Mouse (Mus musculus): ENCODE measurements at regions not wholly inside any gene's neighbourhood (a gene's known extent, or its start where the extent isn't known, plus 50 kb on each side); places are given as distances from the start of the nearest gene placed in this dataset.

DNA sequence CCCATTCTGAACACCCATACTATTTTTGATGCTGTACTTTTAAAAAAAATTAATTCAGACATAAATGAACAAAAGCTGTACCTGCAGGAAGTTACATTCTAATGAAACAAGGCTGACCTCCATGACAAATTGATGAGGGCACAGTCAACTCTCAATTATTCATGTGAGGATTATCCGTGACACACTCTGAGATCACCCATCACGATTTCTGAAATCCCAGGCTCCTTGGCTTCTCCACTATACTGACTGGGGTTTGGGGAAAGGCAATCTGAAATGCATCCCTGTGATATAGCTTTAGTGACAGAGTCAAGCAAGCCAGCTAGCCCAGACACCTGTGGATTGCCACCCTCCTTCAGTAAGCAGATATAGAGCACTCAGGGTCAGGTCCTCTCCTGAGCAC, 320.9 kb upstream of the Arid1b start:
- H3K4me3 ChIP-seq (ENCODE audit: low read length): no peak overlapping the region
- no peaks in the 10 kb centered on the region for H3K27me3 ChIP-seq (replicated peaks; ENCODE audit: control insufficient read depth, insufficient read depth, low read length)
- H3K36me3 ChIP-seq (ENCODE audit: control insufficient read depth, insufficient read depth, low read length): no peaks in the 10 kb centered on the region
- ATAC-seq: no peak
- no peak overlapping the region for H3K9ac ChIP-seq (ENCODE audit: low read depth, low read length)
- WGBS: 86% methylated on average over 2 of the region's 2 CpGs
- H3K4me1 ChIP-seq (ENCODE audit: control insufficient read depth, insufficient read depth, low read length): no peaks in the 10 kb centered on the region
- no peak overlapping the region for H3K4me2 ChIP-seq (ENCODE audit: low read depth, low read length)
- no peaks in the 10 kb centered on the region for H3K9me3 ChIP-seq (ENCODE audit: control insufficient read depth, low read length)
- H3K27ac ChIP-seq (ENCODE audit: low read length): no peak overlapping the region

DNA sequence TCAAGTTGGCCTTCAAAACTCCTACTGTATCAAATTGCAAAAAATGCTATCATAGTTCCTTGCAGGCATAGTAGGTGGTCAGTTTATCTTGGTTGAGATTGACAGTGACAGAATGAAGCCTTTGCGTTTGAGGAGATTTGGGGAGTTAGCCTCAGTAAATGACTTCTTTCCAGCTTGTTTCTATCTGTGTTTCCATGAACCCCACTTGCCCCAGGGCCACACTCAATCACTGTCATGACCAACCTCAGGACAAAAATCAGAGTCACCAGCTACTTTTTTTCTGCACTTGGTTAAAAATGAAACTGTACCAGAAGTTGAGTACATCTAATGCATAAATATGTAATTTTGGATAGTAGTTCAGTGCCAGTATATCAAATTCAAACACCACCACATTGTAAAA, 287.7 kb upstream of the Arid1b start:
- no peak for ATAC-seq
- Histone ChIP-seq H3K4me3 (ENCODE audit: low read length) (no peak overlapping the region), H3K9me3 (ENCODE audit: control insufficient read depth, low read length) (no peaks in the 10 kb centered on the region), H3K9ac (ENCODE audit: low read depth, low read length) (no peak overlapping the region), H3K4me2 (ENCODE audit: low read depth, low read length) (no peak overlapping the region), H3K27me3 (replicated peaks; ENCODE audit: control insufficient read depth, insufficient read depth, low read length) (no peaks in the 10 kb centered on the region), H3K27ac (ENCODE audit: low read length) (no peak overlapping the region), H3K36me3 (ENCODE audit: control insufficient read depth, insufficient read depth, low read length) (no peaks in the 10 kb centered on the region), H3K4me1 (ENCODE audit: control insufficient read depth, insufficient read depth, low read length) (no peaks in the 10 kb centered on the region)
- WGBS: 75% methylated on average over 1 of the region's 1 CpGs

GRCm38 (mm10) chr17:4721061-4721460, 273.1 kb upstream of the Arid1b start:
- no peaks in the 10 kb centered on the region for H3K27me3 ChIP-seq (replicated peaks; ENCODE audit: control insufficient read depth, insufficient read depth, low read length)
- no peak overlapping the region for H3K4me3 ChIP-seq (ENCODE audit: low read length)
- 84% methylated on average over 4 of the region's 4 CpGs for WGBS
- no peak overlapping the region for H3K27ac ChIP-seq (ENCODE audit: low read length)
- ATAC-seq: no peak
- no peaks in the 10 kb centered on the region for H3K9me3 ChIP-seq (ENCODE audit: control insufficient read depth, low read length)
- H3K36me3 ChIP-seq (ENCODE audit: control insufficient read depth, insufficient read depth, low read length): no peaks in the 10 kb centered on the region
- H3K4me1 ChIP-seq (ENCODE audit: control insufficient read depth, insufficient read depth, low read length): no peaks in the 10 kb centered on the region
- no peak overlapping the region for H3K4me2 ChIP-seq (ENCODE audit: low read depth, low read length)
- no peak overlapping the region for H3K9ac ChIP-seq (ENCODE audit: low read depth, low read length)

- Histone ChIP-seq H3K27me3 (replicated peaks; ENCODE audit: control insufficient read depth, insufficient read depth, low read length) (no peaks in the 10 kb centered on the region), H3K4me2 (ENCODE audit: low read depth, low read length) (no peak overlapping the region), H3K4me1 (ENCODE audit: control insufficient read depth, insufficient read depth, low read length) (no peaks in the 10 kb centered on the region), H3K36me3 (ENCODE audit: control insufficient read depth, insufficient read depth, low read length) (no peaks in the 10 kb centered on the region), H3K9me3 (ENCODE audit: control insufficient read depth, low read length) (no peaks in the 10 kb centered on the region), H3K9ac (ENCODE audit: low read depth, low read length) (no peak overlapping the region), H3K4me3 (ENCODE audit: low read length) (no peak overlapping the region), H3K27ac (ENCODE audit: low read length) (no peak overlapping the region)
- 83% methylated on average over 3 of the region's 3 CpGs for WGBS
- no peak for ATAC-seq
Observed at GRCm38 (mm10) chr17:4724031-4724430, 270.1 kb upstream of the Arid1b start.

DNA sequence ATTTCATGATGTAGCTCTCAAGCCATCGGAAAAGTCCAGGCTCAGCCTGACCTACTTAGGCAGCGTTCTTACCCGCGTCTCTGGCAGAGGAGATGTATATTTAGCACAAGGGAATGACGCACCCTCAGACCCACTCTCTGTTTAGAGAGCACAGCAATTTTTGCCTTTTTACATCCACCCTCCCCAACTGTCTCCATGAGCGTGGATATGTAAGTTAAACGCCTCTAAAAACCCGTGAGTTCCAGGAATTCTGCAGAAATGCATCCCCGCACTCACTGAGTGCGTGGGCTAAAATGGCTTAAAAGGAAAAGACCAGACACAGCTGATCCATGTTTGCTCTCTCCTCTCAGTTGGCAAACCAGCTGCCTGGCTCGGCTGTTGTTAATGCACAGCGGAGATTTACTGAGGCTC, 267.8 kb upstream of the Arid1b start:
- 48% methylated on average over 12 of the region's 12 CpGs for WGBS
- H3K4me3 ChIP-seq (ENCODE audit: low read length): no peak overlapping the region
- H3K4me2 ChIP-seq (ENCODE audit: low read depth, low read length): peak overlapping the region; percentile 18
- H3K9ac ChIP-seq (ENCODE audit: low read depth, low read length): no peak overlapping the region
- peak; percentile 48 for ATAC-seq
- no peaks in the 10 kb centered on the region for H3K36me3 ChIP-seq (ENCODE audit: control insufficient read depth, insufficient read depth, low read length)
- no peaks in the 10 kb centered on the region for H3K9me3 ChIP-seq (ENCODE audit: control insufficient read depth, low read length)
- H3K27me3 ChIP-seq (replicated peaks; ENCODE audit: control insufficient read depth, insufficient read depth, low read length): no peaks in the 10 kb centered on the region
- no peaks in the 10 kb centered on the region for H3K4me1 ChIP-seq (ENCODE audit: control insufficient read depth, insufficient read depth, low read length)
- H3K27ac ChIP-seq (ENCODE audit: low read length): no peak overlapping the region

DNA sequence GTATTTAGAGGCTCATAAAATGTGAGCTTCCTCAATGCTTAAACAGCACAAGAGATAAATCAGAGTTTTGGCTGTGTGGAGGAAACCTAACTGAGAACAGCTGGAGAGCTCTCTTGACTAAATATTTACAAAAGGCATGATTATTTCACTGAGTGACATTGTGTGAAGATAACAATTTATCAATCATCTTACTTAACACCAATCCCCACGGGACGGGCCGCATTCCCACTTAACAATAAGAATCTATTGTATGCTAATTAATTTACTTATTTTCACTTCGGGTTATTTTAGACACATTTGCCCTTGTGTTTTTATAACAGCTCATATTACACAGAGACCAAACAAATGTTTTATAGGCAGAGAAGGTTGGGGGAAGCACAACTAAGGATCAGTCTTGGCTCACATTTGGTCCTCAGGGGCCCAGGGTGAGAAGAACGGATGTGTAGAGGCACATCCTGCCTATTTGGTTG, 259.7 kb upstream of the Arid1b start:
- no peaks in the 10 kb centered on the region for H3K36me3 ChIP-seq (ENCODE audit: control insufficient read depth, insufficient read depth, low read length)
- H3K9me3 ChIP-seq (ENCODE audit: control insufficient read depth, low read length): no peaks in the 10 kb centered on the region
- H3K4me1 ChIP-seq (ENCODE audit: control insufficient read depth, insufficient read depth, low read length): 0 out of 2 replicates have a peak, but pooled peaks cover 6% of the 10 kb centered on the region
- WGBS: 25% methylated on average over 5 of the region's 5 CpGs
- no peak overlapping the region for H3K9ac ChIP-seq (ENCODE audit: low read depth, low read length)
- no peaks in the 10 kb centered on the region for H3K27me3 ChIP-seq (replicated peaks; ENCODE audit: control insufficient read depth, insufficient read depth, low read length)
- no peak overlapping the region for H3K4me3 ChIP-seq (ENCODE audit: low read length)
- H3K4me2 ChIP-seq (ENCODE audit: low read depth, low read length): no peak overlapping the region
- H3K27ac ChIP-seq (ENCODE audit: low read length): no peak overlapping the region
- ATAC-seq: peak; percentile 50; the same call in 1 of the 2 replicates

DNA sequence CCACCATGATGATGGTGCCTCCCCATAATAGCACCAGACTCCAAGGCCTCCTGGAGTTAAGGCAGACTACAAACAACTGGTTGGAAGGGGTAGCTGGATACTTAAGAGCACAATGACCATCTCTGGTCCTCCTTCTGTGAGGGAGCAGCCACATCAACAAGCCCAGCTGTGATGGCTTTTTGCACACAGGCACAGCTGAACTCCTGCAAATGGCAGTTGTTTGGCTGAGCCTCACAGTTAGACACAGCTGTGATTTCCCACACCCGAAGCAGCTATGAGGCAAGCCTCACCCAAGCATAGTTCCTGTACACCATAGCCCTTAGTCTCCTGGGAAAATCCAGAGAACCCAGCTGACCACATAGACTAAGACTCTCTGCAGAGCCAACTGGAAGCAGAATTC, 258.9 kb upstream of the Arid1b start:
- Histone ChIP-seq H3K4me1 (ENCODE audit: control insufficient read depth, insufficient read depth, low read length) (0 out of 2 replicates have a peak, but pooled peaks cover 6% of the 10 kb centered on the region), H3K4me2 (ENCODE audit: low read depth, low read length) (no peak overlapping the region)

GRCm38 (mm10) chr17:4736689-4737088, 257.4 kb upstream of the Arid1b start:
- no peaks in the 10 kb centered on the region for H3K36me3 ChIP-seq (ENCODE audit: control insufficient read depth, insufficient read depth, low read length)
- H3K9ac ChIP-seq (ENCODE audit: low read depth, low read length): no peak overlapping the region
- no peak overlapping the region for H3K4me3 ChIP-seq (ENCODE audit: low read length)
- H3K4me1 ChIP-seq (ENCODE audit: control insufficient read depth, insufficient read depth, low read length): 0 out of 2 replicates have a peak, but pooled peaks cover 6% of the 10 kb centered on the region
- H3K4me2 ChIP-seq (ENCODE audit: low read depth, low read length): no peak overlapping the region
- no peaks in the 10 kb centered on the region for H3K27me3 ChIP-seq (replicated peaks; ENCODE audit: control insufficient read depth, insufficient read depth, low read length)
- no peaks in the 10 kb centered on the region for H3K9me3 ChIP-seq (ENCODE audit: control insufficient read depth, low read length)
- ATAC-seq: no peak
- no peak overlapping the region for H3K27ac ChIP-seq (ENCODE audit: low read length)
- WGBS: 77% methylated on average over 3 of the region's 3 CpGs

More for the DNA sequence above, 258.9 kb upstream of the Arid1b start:
- H3K27me3 ChIP-seq (replicated peaks; ENCODE audit: control insufficient read depth, insufficient read depth, low read length): no peaks in the 10 kb centered on the region
- H3K9me3 ChIP-seq (ENCODE audit: control insufficient read depth, low read length): no peaks in the 10 kb centered on the region
- H3K4me3 ChIP-seq (ENCODE audit: low read length): no peak overlapping the region
- no peak overlapping the region for H3K9ac ChIP-seq (ENCODE audit: low read depth, low read length)
- 52% methylated on average over 1 of the region's 1 CpGs for WGBS
- peak; percentile 75 for ATAC-seq
- no peaks in the 10 kb centered on the region for H3K36me3 ChIP-seq (ENCODE audit: control insufficient read depth, insufficient read depth, low read length)
- H3K27ac ChIP-seq (ENCODE audit: low read length): peak overlapping the region; percentile 55

GRCm38 (mm10) chr17:4738717-4739485, 255.2 kb upstream of the Arid1b start:
- Histone ChIP-seq H3K27me3 (replicated peaks; ENCODE audit: control insufficient read depth, insufficient read depth, low read length) (no peaks in the 10 kb centered on the region), H3K4me1 (ENCODE audit: control insufficient read depth, insufficient read depth, low read length) (0 out of 2 replicates have a peak, but pooled peaks cover 6% of the 10 kb centered on the region), H3K9ac (ENCODE audit: low read depth, low read length) (no peak overlapping the region), H3K4me3 (ENCODE audit: low read length) (no peak overlapping the region), H3K27ac (ENCODE audit: low read length) (no peak overlapping the region), H3K9me3 (ENCODE audit: control insufficient read depth, low read length) (no peaks in the 10 kb centered on the region), H3K36me3 (ENCODE audit: control insufficient read depth, insufficient read depth, low read length) (no peaks in the 10 kb centered on the region), H3K4me2 (ENCODE audit: low read depth, low read length) (no peak overlapping the region)
- no peak for ATAC-seq
- WGBS: 16% methylated on average over 7 of the region's 7 CpGs

Measured in intestine, embryonic 16.5 days (tissue).